Mouse (Mus musculus) stomach, postnatal 0 days (tissue): ENCODE data around the gene Tenm3. TPM values are rescaled to one million over a fixed set of nuclear protein-coding genes. Genes with fewer than 3 reads are reported as not detected.

Experiments used
- ATAC-seq: fragments of 200-750 bp; cut with Nextera tagmentation; 2 replicates; pipeline ENCODE4 v1.8.0; 2017; ENCODE audit not compliant: low FRiP score, low TSS enrichment
- DNase-seq: peaks from one replicate; pipeline ENCODE4 v3.0.0-alpha.2; 2016; ENCODE audit warnings: low spot score
- H3K27ac ChIP-seq: fragments of 300-500 bp; sonication (generic); replicated peaks from 2 replicates; pipeline ENCODE4 v1.5.1; 2014; ENCODE audit warnings: mild to moderate bottlenecking, control low read depth
- H3K27me3 ChIP-seq: fragments of 300-500 bp; sonication (generic); 2 replicates; pipeline ENCODE4 v1.6.1; 2014; ENCODE audit warnings: low read length; ENCODE audit not compliant: control insufficient read depth, insufficient read depth
- H3K36me3 ChIP-seq: fragments of 300-500 bp; sonication (generic); 2 replicates; pipeline ENCODE4 v1.6.1; 2014; ENCODE audit warnings: low read length, mixed read lengths; ENCODE audit not compliant: control insufficient read depth, insufficient read depth
- H3K4me1 ChIP-seq: fragments of 300-500 bp; sonication (generic); replicated peaks from 2 replicates; pipeline ENCODE4 v1.6.1; 2014; ENCODE audit warnings: antibody characterized with exemption; ENCODE audit not compliant: control insufficient read depth, insufficient read depth
- H3K4me2 ChIP-seq: fragments of 300-500 bp; sonication (generic); replicated peaks from 2 replicates; pipeline ENCODE4 v1.6.1; 2014; ENCODE audit warnings: low read depth, mild to moderate bottlenecking, control low read depth, moderate library complexity
- H3K4me3 ChIP-seq: fragments of 300-500 bp; sonication (generic); 2 replicates; pipeline ENCODE4 v1.5.1; 2014; ENCODE audit warnings: low read depth, low read length, control low read depth
- H3K9ac ChIP-seq: fragments of 300-500 bp; sonication (generic); 2 replicates; pipeline ENCODE4 v1.6.1; 2014; ENCODE audit warnings: mild to moderate bottlenecking, low read length, control low read depth, mixed read lengths
- H3K9me3 ChIP-seq: fragments of 300-500 bp; sonication (generic); 2 replicates; pipeline ENCODE4 v1.6.1; 2016; ENCODE audit warnings: low read length; ENCODE audit not compliant: control insufficient read depth
- CTCF ChIP-seq: IDR thresholded peaks from 2 replicates; pipeline ENCODE4 v1.5.1; 2016; ENCODE audit warnings: antibody characterized with exemption, low read depth, mild to moderate bottlenecking, moderate library complexity
- EP300 ChIP-seq: optimal IDR thresholded peaks from 2 replicates; pipeline ENCODE3; 2016; ENCODE audit warnings: antibody characterized with exemption
- WGBS: fragments of 180-500 bp; shearing (Covaris S2); extraction: QIAGEN DNeasy Blood & Tissue Kit; methylation state at CpG from one replicate; pipeline ENCODE4 v1.1.7; 2014; 5-methylcytosine and 5-hydroxymethylcytosine counted together
- polyA plus RNA-seq: library from polyadenylated mRNA; unstranded; fragments of >200 nt; fragmentation: Nextera tagmentation; extraction: Ambion mirVana; gene quantifications from 2 replicates; pipeline ENCODE4 v1.2.1, GENCODE M21; 2015

Tenm3 gene
- polyA plus RNA-seq, 1 experiment from 2014 or later = 4.5 TPM

DNA sequence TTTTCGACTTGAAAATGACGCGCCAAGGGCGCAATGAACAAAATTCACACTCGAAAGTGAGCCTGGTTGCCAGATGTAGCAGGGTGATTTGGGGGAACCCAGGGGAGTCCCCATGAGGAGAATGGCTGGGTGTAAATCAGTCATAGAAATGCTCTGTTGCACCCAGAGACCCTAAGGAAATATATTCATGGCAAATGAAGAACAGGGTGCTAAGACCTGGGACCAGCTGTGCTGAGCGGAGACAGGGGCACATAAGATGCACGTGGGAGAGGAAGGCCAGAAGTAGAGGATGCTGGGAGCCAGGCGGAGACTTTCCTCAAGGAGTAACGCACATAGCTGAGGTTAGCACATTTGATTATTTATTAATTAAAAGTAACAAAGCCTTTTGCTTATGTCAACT, 60.4 kb downstream of the Tenm3 start:
- TF ChIP-seq EP300 (no peak), CTCF (no peak)

DNA sequence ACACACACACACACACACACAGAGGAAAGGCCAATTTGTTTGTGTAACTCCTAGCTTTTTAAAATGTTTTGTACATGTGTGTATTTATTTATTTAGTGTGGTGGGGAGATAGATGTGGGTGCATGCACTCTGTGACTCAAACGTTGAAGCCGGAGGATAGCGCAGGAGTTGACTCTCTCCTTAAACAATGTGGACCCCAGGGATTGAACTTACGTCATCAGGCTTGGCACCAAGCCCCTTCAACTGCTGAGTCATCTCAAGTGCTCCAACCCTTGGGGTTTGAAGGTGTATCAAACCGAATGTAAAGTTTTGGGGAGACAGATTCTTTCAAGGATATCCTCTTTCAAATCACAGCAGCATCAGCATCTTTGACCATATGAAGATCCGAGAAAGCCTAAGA, 63.1 kb downstream of the Tenm3 start:
- Histone ChIP-seq H3K27me3 (no peaks in the 10 kb centered on the region), H3K9me3 (no peaks in the 10 kb centered on the region), H3K4me2 (no peak overlapping the region), H3K27ac (no peak overlapping the region), H3K36me3 (no peaks in the 10 kb centered on the region), H3K9ac (no peak overlapping the region), H3K4me1 (no peaks in the 10 kb centered on the region), H3K4me3 (no peak overlapping the region)
- no peak for DNase-seq
- no peak for ATAC-seq
- TF ChIP-seq EP300 (no peak), CTCF (no peak)
- 61% methylated on average over 6 of the region's 6 CpGs for WGBS

More for the DNA sequence above, 60.4 kb downstream of the Tenm3 start:
- DNase-seq (no peak), ATAC-seq (no peak)
- Histone ChIP-seq H3K4me3 (no peak overlapping the region), H3K36me3 (no peaks in the 10 kb centered on the region), H3K27me3 (no peaks in the 10 kb centered on the region), H3K9me3 (no peaks in the 10 kb centered on the region), H3K9ac (no peak overlapping the region), H3K4me1 (no peaks in the 10 kb centered on the region), H3K27ac (no peak overlapping the region), H3K4me2 (no peak overlapping the region)
- 93% methylated on average over 9 of the region's 9 CpGs for WGBS

DNA sequence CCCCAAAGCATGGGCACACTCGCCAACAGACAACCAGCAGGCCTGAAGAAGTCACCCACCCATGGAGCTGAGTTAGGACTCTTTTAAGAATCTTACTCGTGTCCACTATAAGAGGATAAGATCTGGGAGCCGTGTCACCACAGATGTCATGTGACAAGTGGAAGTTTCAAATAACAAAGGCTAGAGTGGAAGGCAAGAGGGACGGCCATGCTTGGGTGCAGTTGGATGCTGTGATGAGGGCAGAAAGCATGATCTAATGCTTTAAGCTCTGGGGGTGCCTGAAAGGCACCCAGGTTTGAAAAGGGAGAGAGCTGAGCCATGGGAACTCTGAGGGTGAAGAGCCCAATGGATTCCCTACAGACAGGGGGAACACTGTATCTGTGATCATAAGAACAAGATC, 64.6 kb downstream of the Tenm3 start:
- no peak overlapping the region for H3K27ac ChIP-seq
- no peak overlapping the region for H3K9ac ChIP-seq
- 88% methylated on average over 4 of the region's 4 CpGs for WGBS
- no peaks in the 10 kb centered on the region for H3K9me3 ChIP-seq
- DNase-seq (no peak), ATAC-seq (no peak)
- TF ChIP-seq EP300 (no peak), CTCF (no peak)
- no peak overlapping the region for H3K4me2 ChIP-seq
- H3K36me3 ChIP-seq = no peaks in the 10 kb centered on the region
- H3K4me1 ChIP-seq = no peaks in the 10 kb centered on the region
- H3K27me3 ChIP-seq = no peaks in the 10 kb centered on the region
- no peak overlapping the region for H3K4me3 ChIP-seq

DNA sequence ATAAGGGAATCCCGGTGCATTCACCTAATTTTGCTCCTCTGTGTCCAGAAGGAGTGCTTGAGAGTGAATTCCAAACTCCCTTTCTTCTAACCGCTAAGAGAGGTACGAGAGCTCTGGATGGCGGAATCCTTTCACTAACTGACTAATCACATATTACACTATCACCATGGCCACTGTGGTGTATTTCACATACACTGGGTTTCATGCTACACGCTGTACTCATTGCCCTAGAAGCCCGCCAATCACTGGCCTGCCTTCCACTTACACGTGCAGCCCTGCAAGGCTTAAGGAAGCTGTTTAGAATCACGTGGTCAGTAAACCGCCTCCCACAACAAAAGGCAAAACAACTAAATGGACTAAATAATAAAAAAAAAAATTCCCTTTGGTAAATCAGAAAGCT, 67.7 kb downstream of the Tenm3 start:
- Histone ChIP-seq H3K27me3 (no peaks in the 10 kb centered on the region), H3K4me2 (no peak overlapping the region), H3K4me1 (no peaks in the 10 kb centered on the region), H3K4me3 (no peak overlapping the region), H3K27ac (no peak overlapping the region), H3K9ac (no peak overlapping the region), H3K36me3 (no peaks in the 10 kb centered on the region), H3K9me3 (no peaks in the 10 kb centered on the region)
- TF ChIP-seq CTCF (no peak), EP300 (no peak)
- ATAC-seq (peak; percentile 53; the same call in 1 of the 2 replicates), DNase-seq (no peak)
- 73% methylated on average over 9 of the region's 9 CpGs for WGBS

DNA sequence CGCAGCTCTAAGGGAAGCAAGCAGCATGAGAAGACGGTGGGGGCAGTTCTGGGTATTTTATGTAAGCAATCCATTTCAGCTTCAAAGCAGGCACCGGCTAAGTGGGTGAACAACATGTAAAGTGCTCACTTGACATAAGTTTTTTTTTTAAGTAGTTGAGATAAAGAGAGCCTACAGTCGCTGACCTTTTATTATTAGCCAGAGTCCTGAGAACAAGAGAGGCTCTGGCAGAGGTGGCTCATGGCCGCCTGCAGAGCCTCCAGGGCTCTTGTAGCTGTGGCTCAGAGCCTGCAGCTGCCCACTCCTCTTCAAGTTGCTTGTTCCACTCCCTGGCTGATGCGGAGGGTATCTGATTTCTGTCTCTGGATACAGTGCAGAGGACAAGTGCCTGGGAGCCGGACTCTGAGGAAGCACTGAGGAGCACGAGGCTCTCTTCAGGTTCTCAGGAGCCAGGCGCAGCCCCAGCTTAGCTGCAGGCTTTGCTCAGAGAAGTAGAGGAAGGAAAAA, 68.2 kb downstream of the Tenm3 start:
- Histone ChIP-seq H3K4me3 (no peak overlapping the region), H3K9me3 (no peaks in the 10 kb centered on the region), H3K27ac (no peak overlapping the region), H3K4me2 (0 out of 2 replicates have a peak overlapping the region, but pooled peaks have one; percentile 3), H3K9ac (no peak overlapping the region), H3K4me1 (no peaks in the 10 kb centered on the region), H3K36me3 (no peaks in the 10 kb centered on the region), H3K27me3 (no peaks in the 10 kb centered on the region)
- WGBS = 27% methylated on average over 9 of the region's 9 CpGs
- TF ChIP-seq CTCF (no peak), EP300 (no peak)
- ATAC-seq = no peak
- DNase-seq = peak; percentile 17

DNA sequence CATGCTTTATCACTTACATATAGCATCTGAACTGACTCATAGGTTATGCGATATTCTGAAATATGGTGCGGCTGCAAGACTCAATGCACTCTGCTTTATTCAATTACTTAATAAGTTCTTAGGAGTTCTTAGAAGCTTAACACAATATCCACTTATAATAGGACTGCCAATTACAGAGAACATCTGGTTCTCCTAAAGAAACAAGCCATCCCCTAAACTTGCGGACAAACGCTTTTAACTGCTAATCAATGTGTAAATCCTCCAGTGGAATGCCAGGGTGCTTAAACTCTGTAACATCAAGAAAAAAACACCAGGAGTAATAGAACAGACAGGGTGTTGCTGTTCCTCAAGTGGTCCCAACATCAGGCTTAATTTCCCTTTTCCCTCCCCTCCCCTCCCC, 68.9 kb downstream of the Tenm3 start:
- Histone ChIP-seq H3K9ac (no peak overlapping the region), H3K4me3 (no peak overlapping the region), H3K36me3 (no peaks in the 10 kb centered on the region), H3K9me3 (no peaks in the 10 kb centered on the region), H3K27me3 (no peaks in the 10 kb centered on the region), H3K27ac (no peak overlapping the region), H3K4me2 (no peak overlapping the region), H3K4me1 (no peaks in the 10 kb centered on the region)
- ATAC-seq (no peak), DNase-seq (no peak)
- TF ChIP-seq EP300 = no peak
- TF ChIP-seq CTCF = no peak
- WGBS = 58% methylated on average over 4 of the region's 4 CpGs
